ENCODE assay signal across 1 mouse cellular context in genomic region chr8:88109241-88109640, GRCm38 (mm10).
TF ChIP-seq lines count a peak whose summit lies in the region.

No protein-coding gene starts in this region.

TF ChIP-seq in MEL, 35 proteins besides CTCF, POLR2A, EP300 and RAD21:
- TF ChIP-seq MYB (IDR thresholded peaks at IDR 0.05; ENCODE audit: low read depth, low read length) (no peak), SMC3 (IDR thresholded peaks at IDR 0.05; ENCODE audit: low read depth, low read length) (0 out of 2 replicates have a peak, but pooled peaks have one; percentile 20)
